Mouse (Mus musculus): ENCODE results near the gene Schip1. TPM values are rescaled to one million over a fixed set of nuclear protein-coding genes. Genes with fewer than 3 reads are reported as not detected.

The Schip1 gene
- polyA plus RNA-seq, 1 experiment from 2014 or later, result 37.1 TPM

DNA sequence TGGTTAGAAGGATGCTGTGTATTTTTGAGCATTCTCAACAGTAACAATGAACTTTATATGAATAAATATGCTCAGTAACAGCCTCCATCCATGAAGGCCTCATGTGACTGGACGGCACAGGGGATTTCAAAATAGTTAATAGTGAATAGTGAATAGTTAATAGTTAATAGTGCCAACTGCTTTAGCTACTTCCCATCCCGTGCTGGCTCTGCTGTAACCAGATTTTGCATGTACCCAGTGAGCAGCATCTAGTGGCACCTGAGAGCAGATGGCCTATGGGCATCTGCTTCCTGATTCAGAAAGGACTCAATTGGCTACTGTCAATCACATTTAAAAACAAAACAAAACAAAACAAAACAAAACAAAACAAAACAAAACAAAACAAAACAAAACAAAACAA is 329.0 kb downstream of the Schip1 start:
- ATAC-seq (ENCODE audit: low read depth) (no peak), DNase-seq (ENCODE audit: low spot score) (no peak)
- no peak overlapping the region for H3K4me2 ChIP-seq (ENCODE audit: low read depth, low read length)
- no peak overlapping the region for H3K27ac ChIP-seq (replicated peaks; ENCODE audit: low read depth, low read length)
- no peak overlapping the region for H3K9ac ChIP-seq (ENCODE audit: low read depth, low read length)
- 72% methylated on average over 2 of the region's 2 CpGs for WGBS
- H3K4me3 ChIP-seq (ENCODE audit: low read depth, low read length), result no peak overlapping the region
- H3K9me3 ChIP-seq (ENCODE audit: control insufficient read depth, low read length), result no peaks in the 10 kb centered on the region
- H3K4me1 ChIP-seq (ENCODE audit: control insufficient read depth, insufficient read depth, low read length), result no peaks in the 10 kb centered on the region
- no peaks in the 10 kb centered on the region for H3K27me3 ChIP-seq (replicated peaks; ENCODE audit: control insufficient read depth, insufficient read depth, low read length)
- no peaks in the 10 kb centered on the region for H3K36me3 ChIP-seq (ENCODE audit: control insufficient read depth, insufficient read depth, low read length)

DNA sequence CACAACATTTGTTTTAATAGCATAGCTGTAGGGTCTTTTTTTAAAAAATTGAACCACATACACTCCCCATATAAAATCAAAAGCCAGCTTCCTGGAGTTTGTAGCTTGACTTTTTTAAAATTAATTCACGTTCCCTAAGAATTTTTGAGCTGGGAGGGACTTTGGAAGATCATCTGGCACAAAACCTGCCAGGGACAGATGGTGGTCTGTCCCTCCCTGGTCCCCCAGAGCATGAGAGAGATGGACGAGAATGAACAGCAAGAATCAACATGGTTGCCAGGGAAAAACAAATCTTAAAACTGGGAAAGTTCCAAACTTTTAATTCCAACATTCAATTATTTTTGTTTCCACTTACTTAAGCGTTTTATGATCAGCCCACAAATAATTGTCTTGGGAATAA is 334.1 kb downstream of the Schip1 start:
- H3K9me3 ChIP-seq (ENCODE audit: control insufficient read depth, low read length), result no peaks in the 10 kb centered on the region
- no peak overlapping the region for H3K9ac ChIP-seq (ENCODE audit: low read depth, low read length)
- 65% methylated on average over 3 of the region's 3 CpGs for WGBS
- H3K27ac ChIP-seq (replicated peaks; ENCODE audit: low read depth, low read length), result no peak overlapping the region
- ATAC-seq (ENCODE audit: low read depth) (no peak), DNase-seq (ENCODE audit: low spot score) (no peak)
- no peak overlapping the region for H3K4me2 ChIP-seq (ENCODE audit: low read depth, low read length)
- H3K27me3 ChIP-seq (replicated peaks; ENCODE audit: control insufficient read depth, insufficient read depth, low read length), result no peaks in the 10 kb centered on the region
- no peak overlapping the region for H3K4me3 ChIP-seq (ENCODE audit: low read depth, low read length)
- H3K36me3 ChIP-seq (ENCODE audit: control insufficient read depth, insufficient read depth, low read length), result no peaks in the 10 kb centered on the region
- H3K4me1 ChIP-seq (ENCODE audit: control insufficient read depth, insufficient read depth, low read length), result no peaks in the 10 kb centered on the region

DNA sequence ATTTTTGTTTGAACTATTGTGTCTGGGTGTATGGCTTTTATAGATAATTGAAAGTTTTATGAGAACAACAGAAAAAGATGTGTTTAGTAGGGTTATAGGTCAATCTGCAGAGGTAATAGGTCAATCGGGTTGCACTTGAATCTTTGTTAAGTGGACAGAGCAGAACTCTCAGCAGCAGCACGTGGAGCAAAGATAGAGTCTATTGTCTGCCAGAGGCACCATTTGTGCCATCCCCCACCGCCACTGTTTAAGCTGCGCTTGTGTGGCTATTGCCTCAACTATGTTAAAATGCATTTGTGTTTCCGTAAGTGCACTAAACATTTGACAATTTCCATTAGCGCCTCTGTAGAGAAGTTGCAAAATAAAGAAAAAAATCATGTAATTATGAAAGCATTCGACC is 335.5 kb downstream of the Schip1 start:
- Histone ChIP-seq H3K4me3 (ENCODE audit: low read depth, low read length) (no peak overlapping the region), H3K9ac (ENCODE audit: low read depth, low read length) (no peak overlapping the region), H3K36me3 (ENCODE audit: control insufficient read depth, insufficient read depth, low read length) (no peaks in the 10 kb centered on the region), H3K4me1 (ENCODE audit: control insufficient read depth, insufficient read depth, low read length) (no peaks in the 10 kb centered on the region), H3K9me3 (ENCODE audit: control insufficient read depth, low read length) (no peaks in the 10 kb centered on the region), H3K27me3 (replicated peaks; ENCODE audit: control insufficient read depth, insufficient read depth, low read length) (no peaks in the 10 kb centered on the region), H3K27ac (replicated peaks; ENCODE audit: low read depth, low read length) (no peak overlapping the region), H3K4me2 (ENCODE audit: low read depth, low read length) (no peak overlapping the region)
- 71% methylated on average over 7 of the region's 7 CpGs for WGBS
- ATAC-seq (ENCODE audit: low read depth) (no peak), DNase-seq (ENCODE audit: low spot score) (no peak)

DNA sequence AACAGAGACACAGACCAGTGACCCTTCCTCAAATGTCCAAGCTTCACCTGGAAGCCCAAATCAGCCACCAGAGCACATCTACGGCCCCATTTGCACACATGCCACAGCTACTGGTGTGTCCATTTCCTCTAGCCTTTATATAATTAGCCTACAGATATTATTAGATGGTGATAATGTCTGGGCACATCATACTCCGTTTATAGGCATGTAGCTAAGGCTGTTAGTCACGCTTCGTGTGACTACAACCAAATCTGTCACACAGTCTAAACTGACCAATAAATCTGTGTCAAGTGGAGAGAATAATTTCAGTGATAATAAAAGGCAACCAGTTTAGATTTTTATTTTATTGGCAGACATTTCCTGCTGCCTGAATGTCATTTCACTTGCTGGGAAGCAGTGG is 338.7 kb downstream of the Schip1 start:
- Histone ChIP-seq H3K4me1 (ENCODE audit: control insufficient read depth, insufficient read depth, low read length) (no peaks in the 10 kb centered on the region), H3K4me3 (ENCODE audit: low read depth, low read length) (no peak overlapping the region), H3K9me3 (ENCODE audit: control insufficient read depth, low read length) (no peaks in the 10 kb centered on the region), H3K27me3 (replicated peaks; ENCODE audit: control insufficient read depth, insufficient read depth, low read length) (no peaks in the 10 kb centered on the region), H3K9ac (ENCODE audit: low read depth, low read length) (no peak overlapping the region), H3K36me3 (ENCODE audit: control insufficient read depth, insufficient read depth, low read length) (no peaks in the 10 kb centered on the region), H3K27ac (replicated peaks; ENCODE audit: low read depth, low read length) (no peak overlapping the region), H3K4me2 (ENCODE audit: low read depth, low read length) (no peak overlapping the region)
- ATAC-seq (ENCODE audit: low read depth) (no peak), DNase-seq (ENCODE audit: low spot score) (no peak)
- 74% methylated on average over 4 of the region's 4 CpGs for WGBS

DNA sequence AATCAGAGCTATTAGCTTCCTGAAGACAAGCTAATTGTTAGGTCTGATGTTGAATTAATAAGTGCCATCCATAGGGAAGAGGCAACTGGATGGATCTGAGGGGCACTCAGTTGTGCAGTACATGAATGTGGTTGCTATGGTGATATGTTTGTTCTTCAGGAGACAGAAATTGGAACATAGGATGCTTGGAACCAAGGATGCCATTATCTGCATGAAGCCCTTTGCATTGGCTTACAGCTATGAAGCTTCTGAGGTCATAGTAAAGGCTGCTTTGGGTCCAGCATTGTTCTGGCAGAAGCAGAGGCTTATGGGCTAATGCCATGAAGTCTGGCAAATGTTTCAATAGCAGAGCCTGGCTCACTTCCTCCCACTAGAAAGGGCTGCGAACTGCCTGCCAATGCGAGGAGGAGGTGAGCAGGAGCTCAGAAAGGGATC is 339.2 kb downstream of the Schip1 start:
- Histone ChIP-seq H3K36me3 (ENCODE audit: control insufficient read depth, insufficient read depth, low read length) (no peaks in the 10 kb centered on the region), H3K27me3 (replicated peaks; ENCODE audit: control insufficient read depth, insufficient read depth, low read length) (no peaks in the 10 kb centered on the region), H3K4me3 (ENCODE audit: low read depth, low read length) (no peak overlapping the region), H3K27ac (replicated peaks; ENCODE audit: low read depth, low read length) (no peak overlapping the region), H3K4me2 (ENCODE audit: low read depth, low read length) (no peak overlapping the region), H3K4me1 (ENCODE audit: control insufficient read depth, insufficient read depth, low read length) (no peaks in the 10 kb centered on the region), H3K9me3 (ENCODE audit: control insufficient read depth, low read length) (no peaks in the 10 kb centered on the region), H3K9ac (ENCODE audit: low read depth, low read length) (no peak overlapping the region)
- ATAC-seq (ENCODE audit: low read depth) (no peak), DNase-seq (ENCODE audit: low spot score) (no peak)
- 91% methylated on average over 2 of the region's 2 CpGs for WGBS

DNA sequence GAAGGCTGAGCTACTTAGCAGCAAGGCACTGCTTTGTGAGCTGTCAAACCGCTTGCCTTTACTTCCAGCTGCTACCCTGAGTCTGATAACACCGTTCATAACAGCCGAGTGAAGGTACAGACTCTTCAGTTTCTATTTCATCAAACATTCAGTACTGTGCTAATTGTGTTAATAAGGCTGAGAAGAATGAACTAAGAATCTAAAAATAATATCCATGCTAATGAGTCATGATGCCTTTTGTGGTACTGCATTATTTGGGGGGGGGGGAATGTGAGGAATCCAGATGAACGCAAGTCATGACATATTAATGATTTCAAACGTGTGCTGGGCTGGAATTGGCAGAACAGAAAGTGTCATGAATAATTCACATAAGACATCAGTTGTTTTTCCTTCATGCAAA is 341.1 kb downstream of the Schip1 start:
- ATAC-seq (ENCODE audit: low read depth), result no peak

DNA sequence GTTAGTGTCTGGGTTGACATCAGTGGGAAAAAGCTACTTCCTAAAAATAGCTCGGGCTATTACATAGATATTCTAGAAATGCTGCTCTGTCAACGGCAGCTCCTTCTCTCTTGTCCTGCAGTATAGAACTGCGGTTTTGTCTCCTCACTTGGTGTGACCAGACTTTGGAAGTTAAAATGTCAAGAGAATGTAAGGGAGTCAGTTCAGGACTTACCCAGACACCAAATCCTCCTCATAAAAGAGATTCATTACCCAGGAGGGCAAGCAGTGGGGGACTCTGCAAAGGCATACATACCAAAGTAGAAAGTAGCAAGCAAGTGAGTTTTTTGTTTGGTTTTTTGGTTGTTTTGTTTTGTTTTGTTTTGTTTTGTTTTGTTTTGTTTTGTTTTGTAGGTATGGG is 347.7 kb downstream of the Schip1 start:
- no peak for DNase-seq (ENCODE audit: low spot score)
- 71% methylated on average over 3 of the region's 3 CpGs for WGBS
- no peaks in the 10 kb centered on the region for H3K36me3 ChIP-seq (ENCODE audit: control insufficient read depth, insufficient read depth, low read length)

More for the DNA sequence above, 341.1 kb downstream of the Schip1 start:
- Histone ChIP-seq H3K27ac (replicated peaks; ENCODE audit: low read depth, low read length) (no peak overlapping the region), H3K4me3 (ENCODE audit: low read depth, low read length) (no peak overlapping the region), H3K4me2 (ENCODE audit: low read depth, low read length) (no peak overlapping the region), H3K9ac (ENCODE audit: low read depth, low read length) (no peak overlapping the region), H3K9me3 (ENCODE audit: control insufficient read depth, low read length) (no peaks in the 10 kb centered on the region), H3K4me1 (ENCODE audit: control insufficient read depth, insufficient read depth, low read length) (no peaks in the 10 kb centered on the region), H3K36me3 (ENCODE audit: control insufficient read depth, insufficient read depth, low read length) (no peaks in the 10 kb centered on the region), H3K27me3 (replicated peaks; ENCODE audit: control insufficient read depth, insufficient read depth, low read length) (no peaks in the 10 kb centered on the region)
- 75% methylated on average over 5 of the region's 5 CpGs for WGBS
- DNase-seq (ENCODE audit: low spot score), result no peak

DNA sequence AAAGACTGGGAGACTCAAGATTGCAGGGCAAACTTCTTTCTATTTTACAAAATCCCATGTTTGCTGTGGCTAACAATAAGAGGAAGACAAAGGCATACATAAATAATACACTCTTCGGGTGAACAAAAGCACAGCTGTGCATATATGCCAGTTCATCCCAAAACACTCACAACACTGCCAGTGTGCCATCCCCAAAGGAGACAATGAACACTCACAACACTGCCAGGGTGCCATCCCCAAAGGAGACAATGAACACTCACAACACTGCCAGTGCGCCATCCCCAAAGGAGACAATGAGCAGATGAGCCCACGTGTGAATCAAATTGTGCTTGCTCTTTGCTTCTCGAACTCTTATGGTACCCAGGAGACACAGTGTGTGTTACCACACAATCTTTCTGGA is 355.2 kb downstream of the Schip1 start:
- ATAC-seq (ENCODE audit: low read depth), result no peak
- Histone ChIP-seq H3K9ac (ENCODE audit: low read depth, low read length) (no peak overlapping the region), H3K36me3 (ENCODE audit: control insufficient read depth, insufficient read depth, low read length) (no peaks in the 10 kb centered on the region), H3K9me3 (ENCODE audit: control insufficient read depth, low read length) (no peaks in the 10 kb centered on the region), H3K27me3 (replicated peaks; ENCODE audit: control insufficient read depth, insufficient read depth, low read length) (no peaks in the 10 kb centered on the region), H3K4me3 (ENCODE audit: low read depth, low read length) (no peak overlapping the region), H3K27ac (replicated peaks; ENCODE audit: low read depth, low read length) (no peak overlapping the region), H3K4me2 (ENCODE audit: low read depth, low read length) (no peak overlapping the region), H3K4me1 (ENCODE audit: control insufficient read depth, insufficient read depth, low read length) (no peaks in the 10 kb centered on the region)
- DNase-seq (ENCODE audit: low spot score), result no peak
- WGBS, result 82% methylated on average over 4 of the region's 4 CpGs

More for the DNA sequence above, 347.7 kb downstream of the Schip1 start:
- Histone ChIP-seq H3K4me1 (ENCODE audit: control insufficient read depth, insufficient read depth, low read length) (no peaks in the 10 kb centered on the region), H3K9me3 (ENCODE audit: control insufficient read depth, low read length) (no peaks in the 10 kb centered on the region), H3K27ac (replicated peaks; ENCODE audit: low read depth, low read length) (no peak overlapping the region), H3K9ac (ENCODE audit: low read depth, low read length) (no peak overlapping the region), H3K4me2 (ENCODE audit: low read depth, low read length) (no peak overlapping the region), H3K27me3 (replicated peaks; ENCODE audit: control insufficient read depth, insufficient read depth, low read length) (no peaks in the 10 kb centered on the region), H3K4me3 (ENCODE audit: low read depth, low read length) (no peak overlapping the region)
- no peak for ATAC-seq (ENCODE audit: low read depth)

DNA sequence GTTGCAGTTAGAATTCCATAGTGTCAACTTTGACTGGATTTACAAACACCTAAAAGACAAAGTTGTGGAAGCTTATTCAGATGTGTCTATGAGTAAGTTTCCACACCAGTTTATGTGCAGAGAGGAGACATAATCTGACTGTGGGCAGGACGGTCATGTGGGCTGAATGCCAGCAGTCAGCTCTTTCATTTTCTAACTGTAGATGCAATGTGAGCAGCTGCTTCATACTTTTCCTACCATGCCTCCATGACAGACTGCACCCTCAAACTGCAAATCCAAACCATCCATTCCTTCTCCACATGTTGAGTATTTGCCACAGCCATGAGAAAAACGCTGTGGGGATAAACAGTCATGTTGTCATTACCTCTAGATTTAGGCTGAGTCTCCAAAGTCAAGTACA is 356.3 kb downstream of the Schip1 start:
- Histone ChIP-seq H3K4me3 (ENCODE audit: low read depth, low read length) (no peak overlapping the region), H3K36me3 (ENCODE audit: control insufficient read depth, insufficient read depth, low read length) (no peaks in the 10 kb centered on the region), H3K27ac (replicated peaks; ENCODE audit: low read depth, low read length) (no peak overlapping the region), H3K4me1 (ENCODE audit: control insufficient read depth, insufficient read depth, low read length) (no peaks in the 10 kb centered on the region), H3K27me3 (replicated peaks; ENCODE audit: control insufficient read depth, insufficient read depth, low read length) (no peaks in the 10 kb centered on the region), H3K9ac (ENCODE audit: low read depth, low read length) (no peak overlapping the region), H3K4me2 (ENCODE audit: low read depth, low read length) (no peak overlapping the region), H3K9me3 (ENCODE audit: control insufficient read depth, low read length) (no peaks in the 10 kb centered on the region)
- no peak for ATAC-seq (ENCODE audit: low read depth)
- no peak for DNase-seq (ENCODE audit: low spot score)
- WGBS, result 69% methylated on average over 2 of the region's 2 CpGs
